Mouse (Mus musculus): Measurements from ENCODE around the gene Spindoc.

DNA sequence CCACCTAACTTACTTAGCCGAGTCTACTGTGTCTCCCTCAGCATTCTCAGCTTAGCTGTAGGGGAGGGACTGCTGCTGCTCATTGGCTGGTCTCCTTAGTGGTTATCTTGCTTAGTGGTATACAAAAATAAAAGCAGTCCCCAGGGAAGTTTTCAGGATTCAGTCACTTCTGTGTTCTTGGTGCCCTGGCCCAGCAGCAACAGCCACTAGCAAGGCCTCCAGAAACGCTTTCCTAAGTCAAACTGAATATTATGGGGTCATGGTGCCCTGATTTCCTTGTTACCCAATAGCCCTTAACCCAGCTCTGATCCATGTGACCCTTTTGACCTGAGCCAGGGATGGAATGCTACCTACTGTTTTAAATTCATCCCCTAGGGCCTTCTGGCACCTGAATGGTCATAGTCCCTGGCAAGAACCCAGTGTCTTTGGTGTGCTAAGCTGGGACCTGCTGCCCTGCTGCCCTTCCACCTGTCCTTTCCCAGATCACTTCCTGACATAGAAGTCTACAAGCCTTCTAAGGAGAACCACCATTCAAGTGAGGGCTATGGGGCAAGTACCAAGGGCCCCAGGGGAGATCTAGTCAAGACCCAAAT is 73.0 kb downstream of the Spindoc start:
- no peak for TF ChIP-seq CTCF (IDR thresholded peaks at IDR 0.05; ENCODE audit: low read depth, low read length)
- no peak for TF ChIP-seq POLR2A (IDR thresholded peaks at IDR 0.05; ENCODE audit: insufficient read depth, low read length)
